Mouse (Mus musculus): ENCODE measurements around the gene Tspan5. TPM values are rescaled to one million over a fixed set of nuclear protein-coding genes. Genes with fewer than 3 reads are reported as not detected.

The Tspan5 gene
- total RNA-seq, 2 experiments from 2014 or later, result 11.0 to 11.3 TPM

DNA sequence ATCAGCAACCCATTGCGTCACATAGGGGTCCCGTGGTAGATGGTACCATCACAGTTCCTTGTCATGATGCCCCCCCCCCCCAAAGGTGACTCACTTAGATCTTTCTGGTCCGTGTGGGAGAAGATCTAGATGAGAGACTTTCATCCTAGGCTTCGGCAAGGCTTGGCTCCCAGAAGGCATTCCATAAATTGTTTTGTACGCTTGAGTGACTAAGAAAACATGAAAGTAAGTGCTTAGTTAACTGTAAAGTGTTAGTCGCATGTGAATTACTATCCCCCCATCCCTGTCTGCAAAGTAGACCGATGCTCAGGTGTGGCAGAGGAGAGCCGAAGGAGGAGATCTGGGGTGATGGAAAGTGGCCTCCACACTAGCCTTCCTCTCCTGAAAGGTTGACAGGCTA, 25.0 kb downstream of the Tspan5 start:
- intact Hi-C loops (cut with DNase I), result no loop called here
- DNase-seq, result no peak

- intact Hi-C loops (cut with DNase I), result no loop called here
- no peak for DNase-seq
Measured at GRCm38 (mm10) chr3:138768541-138769093, 26.6 kb downstream of the Tspan5 start.

DNA sequence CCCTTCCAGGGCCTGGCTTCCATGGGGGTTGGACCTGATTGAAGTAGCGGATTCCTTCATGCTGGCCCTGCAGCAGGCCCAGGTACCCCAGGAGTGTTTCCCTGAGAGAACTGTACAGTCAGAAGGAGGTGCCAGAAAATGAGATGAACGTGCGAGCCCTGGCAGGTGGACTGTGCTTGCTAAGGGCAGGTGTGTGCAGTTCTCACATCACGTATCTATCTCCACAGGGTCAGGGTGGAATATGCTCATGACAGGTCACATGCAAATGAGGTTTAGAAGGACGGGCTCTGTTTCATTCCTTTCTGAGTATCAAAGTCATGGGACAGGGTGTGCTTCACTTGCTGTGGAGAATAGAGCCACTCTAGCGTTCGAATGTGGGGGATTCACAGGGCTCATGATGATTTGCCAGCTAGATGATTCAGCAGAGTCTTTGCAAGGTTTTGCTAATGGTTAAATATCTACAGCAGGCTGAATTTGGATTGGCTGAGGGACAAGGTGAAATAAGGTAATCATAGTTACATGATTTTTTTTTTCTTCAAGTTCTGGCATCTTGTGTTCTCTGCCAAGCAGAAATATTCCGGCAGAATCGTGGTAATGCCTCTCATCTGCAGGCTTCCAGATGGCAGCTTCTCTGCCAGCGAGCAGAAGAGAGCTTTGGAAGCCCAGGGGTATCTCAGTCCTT, 28.8 kb downstream of the Tspan5 start:
- intact Hi-C loops (cut with DNase I), result no loop called here
- DNase-seq, result no peak

DNA sequence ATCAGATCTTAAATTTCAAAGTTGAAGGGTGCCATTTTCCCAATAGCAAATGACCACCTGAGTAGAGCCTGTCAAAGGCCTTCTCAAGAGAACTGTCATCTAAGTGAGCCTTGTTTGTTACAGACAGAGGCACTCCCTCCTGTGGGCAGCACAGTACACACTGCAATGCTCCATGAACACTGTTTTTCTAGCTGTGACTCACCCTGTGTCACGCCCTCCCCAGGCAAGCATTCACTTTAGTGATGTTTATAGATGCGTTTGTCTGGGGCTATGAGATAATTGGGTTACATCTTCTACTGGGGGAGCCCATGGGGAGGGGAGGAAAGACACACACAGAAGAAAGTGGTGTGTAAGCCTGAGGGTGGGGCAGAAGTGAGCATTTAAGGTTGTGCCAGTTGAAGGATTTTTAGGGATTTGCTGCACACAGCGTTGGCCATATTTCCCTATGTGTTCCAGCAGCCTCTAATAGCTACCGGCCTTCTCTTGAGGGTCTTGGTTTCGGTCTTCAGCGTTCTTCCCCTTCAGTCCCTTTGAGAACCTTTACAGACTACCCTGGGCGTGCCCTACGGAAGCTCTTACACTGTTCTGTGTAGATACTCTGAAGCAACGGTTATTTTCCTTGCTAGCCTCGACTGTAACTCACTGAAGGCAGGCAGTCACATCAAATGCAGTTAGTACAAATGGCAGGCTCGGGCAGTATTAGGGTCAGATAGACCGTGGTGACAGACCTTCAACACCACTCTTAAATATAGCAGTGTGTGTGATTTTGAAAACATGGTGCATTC, 29.7 kb downstream of the Tspan5 start:
- intact Hi-C loops (cut with DNase I), result no loop called here
- no peak for DNase-seq

- intact Hi-C loops (cut with DNase I), result no loop called here
- no peak for DNase-seq
Measured at GRCm38 (mm10) chr3:138773871-138774606, 32.0 kb downstream of the Tspan5 start.

DNA sequence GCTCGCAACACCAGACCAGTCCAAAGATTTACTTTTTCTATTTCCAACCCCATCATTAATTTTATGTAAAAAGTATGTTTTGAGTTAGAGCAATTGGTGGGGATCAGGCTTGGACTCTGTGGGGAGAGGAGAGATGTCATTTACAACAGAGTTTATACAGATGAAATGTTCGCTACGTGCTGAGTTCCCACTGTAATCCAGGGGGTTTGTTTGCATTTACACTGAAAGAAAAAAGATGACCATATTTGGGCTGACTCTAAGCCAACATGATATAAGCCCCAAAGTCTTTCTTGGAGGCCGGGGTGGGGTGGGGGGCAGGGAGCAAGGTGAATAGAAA, 32.6 kb downstream of the Tspan5 start:
- intact Hi-C loops (cut with DNase I), result no loop called here
- no peak for DNase-seq

- DNase-seq, result no peak
- intact Hi-C loops (cut with DNase I), result no loop called here
Measured at GRCm38 (mm10) chr3:138775926-138776715, 34.1 kb downstream of the Tspan5 start.

DNA sequence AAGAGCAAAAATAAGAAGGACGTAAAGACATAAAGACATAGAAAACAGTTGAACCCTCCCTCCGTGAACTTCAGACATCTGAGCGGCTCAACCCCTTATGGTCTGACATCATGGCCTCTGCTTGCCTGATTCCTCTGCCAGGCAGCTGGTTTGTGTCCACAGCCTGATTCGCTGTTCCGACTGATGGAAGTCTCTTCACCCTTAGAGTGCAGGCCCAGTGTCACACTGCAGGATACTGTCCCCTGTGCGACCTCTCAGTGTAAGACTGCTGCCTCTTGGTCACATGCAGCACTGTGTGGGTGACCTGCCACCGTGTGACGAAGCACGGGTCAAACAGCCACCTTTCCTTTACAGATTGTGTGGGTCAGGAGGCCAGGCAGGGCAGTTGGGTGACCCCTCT, 39.5 kb downstream of the Tspan5 start:
- intact Hi-C loops (cut with DNase I), result no loop called here
- DNase-seq, result peak in 1 of 2 experiments; percentile 20

DNA sequence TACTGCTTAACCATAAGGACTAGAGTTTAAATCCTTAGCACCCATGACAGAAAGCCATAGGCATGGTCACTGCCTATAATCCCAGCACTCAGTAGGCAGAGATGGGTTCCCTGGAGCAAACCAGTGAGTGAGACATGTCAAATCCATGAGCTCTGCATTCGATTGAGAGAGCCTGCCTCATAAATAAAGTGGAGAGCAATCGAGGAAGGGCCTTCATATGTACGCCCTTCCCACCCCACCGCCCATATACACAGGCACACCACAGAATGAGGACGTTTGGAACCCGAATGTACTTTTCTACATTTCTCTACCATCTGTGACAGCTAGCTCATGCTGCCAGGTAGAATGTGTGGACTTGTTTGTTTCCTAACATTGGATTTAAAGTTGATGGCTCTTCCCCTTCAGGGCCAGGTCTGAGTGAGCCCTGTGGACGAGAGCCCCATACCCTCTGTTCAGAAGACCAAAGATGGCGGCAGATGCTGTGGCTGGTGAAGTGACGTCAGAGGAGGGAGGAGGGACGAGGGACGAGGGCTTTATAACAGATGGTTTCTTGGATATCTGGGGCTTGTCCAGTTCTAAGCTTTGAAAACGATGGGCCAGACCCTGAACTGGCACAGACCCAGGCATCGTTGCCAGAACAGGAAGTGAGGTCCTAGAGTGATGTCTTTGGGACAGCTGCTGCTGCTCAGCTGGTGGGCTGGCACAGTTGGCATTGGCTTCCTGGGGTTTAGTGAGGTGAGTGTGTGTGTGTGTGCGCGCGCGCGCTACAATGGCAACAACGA, 42.1 kb downstream of the Tspan5 start:
- no peak for DNase-seq
- intact Hi-C loops (cut with DNase I), result no loop called here

DNA sequence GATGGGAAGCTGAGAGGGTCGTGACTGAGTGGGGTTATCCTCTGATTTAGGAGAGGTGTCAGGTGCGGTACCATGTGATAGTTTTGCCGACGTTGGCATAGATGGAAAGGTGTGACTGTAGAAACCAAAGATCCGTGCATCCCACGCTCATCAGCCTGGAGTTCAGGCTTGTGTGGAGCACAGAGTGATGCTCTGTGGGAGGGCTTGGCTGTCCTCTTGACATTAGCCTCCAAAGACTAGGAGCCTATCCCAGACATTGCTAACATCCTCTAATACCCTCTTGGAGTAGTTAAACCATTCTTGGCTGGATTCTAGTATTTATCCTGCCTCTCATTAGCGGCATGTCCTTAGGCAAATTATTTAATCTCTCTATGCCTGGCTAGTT, 42.6 kb downstream of the Tspan5 start:
- DNase-seq, result no peak
- intact Hi-C loops (cut with DNase I), result no loop called here

DNA sequence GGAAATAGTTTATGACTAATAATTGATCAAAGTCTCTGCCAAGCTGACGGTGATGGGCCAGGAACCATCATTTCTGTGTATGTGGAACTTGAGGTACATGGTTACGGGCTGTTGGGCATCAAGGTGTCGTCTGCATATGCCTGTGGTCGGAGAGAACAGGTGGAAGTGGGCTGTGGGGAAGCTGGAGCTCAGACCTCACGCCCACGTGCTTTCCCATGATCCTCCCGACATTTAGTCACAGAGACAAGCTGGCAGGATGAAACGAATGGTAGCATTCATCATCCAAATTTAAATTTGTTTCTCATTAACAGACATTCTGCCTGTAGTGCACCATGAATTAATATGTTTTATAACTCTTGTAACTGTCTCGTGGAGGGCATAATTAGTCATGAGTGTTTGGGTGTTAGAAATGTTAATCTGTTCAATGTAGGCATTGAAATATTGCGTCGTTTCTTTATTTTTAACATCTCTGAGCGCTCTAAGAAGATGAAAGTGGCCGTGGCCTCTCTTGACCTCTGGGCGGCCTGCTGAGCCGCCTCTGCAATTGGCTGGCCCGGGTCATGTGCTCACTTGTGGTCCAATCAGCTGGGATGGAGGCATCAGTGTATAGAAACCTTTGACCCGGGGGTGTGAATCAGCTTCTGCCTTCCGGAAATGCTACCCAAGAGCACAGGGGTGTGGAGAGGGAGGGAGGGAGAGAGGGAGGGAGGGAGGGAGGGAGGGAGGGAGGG, 45.9 kb downstream of the Tspan5 start:
- intact Hi-C loops (cut with DNase I), result no loop called here
- DNase-seq, result no peak

- intact Hi-C loops (cut with DNase I), result no loop called here
- no peak for DNase-seq
Measured at GRCm38 (mm10) chr3:138788489-138788850, 46.5 kb downstream of the Tspan5 start.

DNA sequence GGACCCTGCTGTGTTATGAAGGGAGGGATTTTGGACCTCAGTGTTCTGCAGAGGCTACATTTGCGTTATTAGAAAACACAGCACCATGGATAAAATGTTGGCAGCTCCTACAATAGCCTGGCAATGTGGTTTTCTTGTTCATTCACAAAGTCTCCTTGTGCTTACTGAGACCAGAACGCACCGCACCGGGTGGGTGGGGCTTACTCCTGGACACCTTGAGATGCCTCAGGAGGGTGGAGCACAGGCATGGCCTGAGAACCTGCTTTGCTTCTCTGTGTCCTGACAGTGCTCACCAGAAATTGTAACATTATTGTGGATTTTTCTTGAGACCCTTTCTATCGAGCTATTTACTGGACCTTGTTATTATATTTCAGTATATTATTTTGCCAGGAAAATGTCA, 47.3 kb downstream of the Tspan5 start:
- intact Hi-C loops (cut with DNase I), result no loop called here
- no peak for DNase-seq

DNA sequence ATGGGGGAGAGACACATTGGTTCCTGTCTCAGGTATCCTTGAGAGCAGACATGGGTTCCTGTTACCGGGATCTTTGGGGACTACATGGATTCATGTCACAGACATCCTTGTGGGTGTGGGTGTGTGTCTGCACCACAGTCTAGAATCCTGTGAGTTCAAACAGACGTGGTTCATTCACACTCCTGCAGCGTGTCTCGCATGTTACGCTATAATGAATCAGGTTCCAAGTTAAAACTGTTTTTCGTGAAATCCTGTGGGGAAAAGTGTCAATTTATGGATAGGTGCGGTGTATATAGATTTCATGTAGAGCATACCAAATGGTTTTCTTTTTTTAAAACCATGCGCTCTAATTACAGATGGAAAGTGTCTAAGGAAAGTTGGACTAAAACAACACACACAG, 52.5 kb downstream of the Tspan5 start:
- intact Hi-C loops (cut with DNase I), result no loop called here
- DNase-seq, result no peak

GRCm38 (mm10) chr3:138795951-138796350, 54.0 kb downstream of the Tspan5 start:
- no peak for DNase-seq

DNA sequence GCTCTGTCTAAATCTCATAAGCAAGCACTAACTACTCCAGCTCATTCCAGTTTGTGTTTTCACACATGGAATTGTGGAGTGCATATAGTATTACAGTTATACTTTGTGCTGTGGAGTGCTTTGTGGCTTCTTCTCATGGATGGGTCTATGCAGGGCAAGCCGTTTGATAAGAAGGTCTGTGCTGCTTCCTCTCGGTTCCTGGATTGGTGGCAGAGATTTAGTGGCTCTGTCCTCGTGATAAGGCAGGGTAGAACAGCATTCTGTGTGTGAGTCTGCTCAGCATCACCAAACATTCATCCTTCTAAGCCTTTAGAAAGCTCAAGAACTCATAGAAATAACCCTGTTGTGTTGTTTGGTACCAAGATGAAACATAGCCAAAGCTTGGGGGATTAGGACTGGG, 54.6 kb downstream of the Tspan5 start:
- intact Hi-C loops (cut with DNase I), result no loop called here
- DNase-seq, result no peak

More at GRCm38 (mm10) chr3:138795951-138796350, 54.0 kb downstream of the Tspan5 start:
- intact Hi-C loops (cut with DNase I), result no loop called here

GRCm38 (mm10) chr3:138800664-138801411, 58.8 kb downstream of the Tspan5 start:
- DNase-seq, result peak; percentile 32 to 35
- intact Hi-C loops (cut with DNase I), result no loop called here

GRCm38 (mm10) chr3:138801661-138802060, 59.7 kb downstream of the Tspan5 start:
- DNase-seq, result no peak
- intact Hi-C loops (cut with DNase I), result no loop called here

Data from heart, postnatal 14 days (tissue).